Mouse (Mus musculus) left cerebral cortex, postnatal 14 days (tissue): ENCODE results near the gene Spink2. TPM values are rescaled to one million over a fixed set of nuclear protein-coding genes. Genes with fewer than 3 reads are reported as not detected.
A peak's percentile ranks its signal among the peaks of the same experiment; 100 is the strongest.
"Not testable (repeated sequence)": the region's sequence is repeated elsewhere in the genome, so short reads cannot be mapped to it uniquely, and the experiment has no call there.

ENCODE experiments used
- DNase-seq, 2 experiments: peaks; one replicate each; pipeline ENCODE4 v3.0.0; 2021 to 2022; ENCODE audit warnings: low spot score in 2 of 2, mixed read lengths in 1 of 2
- intact Hi-C: fragments of 180-260 bp; cut with DNase I; formaldehyde crosslinking; loops from one replicate; pipeline ENCODE4 v1.15.1; 2025
- total RNA-seq, 2 experiments: library from RNA; stranded (reverse); gene quantifications; 2 replicates each; pipeline ENCODE4 v1.2.3; 2021

Gene Spink2
- total RNA-seq, 2 experiments from 2014 or later = not detected

DNA sequence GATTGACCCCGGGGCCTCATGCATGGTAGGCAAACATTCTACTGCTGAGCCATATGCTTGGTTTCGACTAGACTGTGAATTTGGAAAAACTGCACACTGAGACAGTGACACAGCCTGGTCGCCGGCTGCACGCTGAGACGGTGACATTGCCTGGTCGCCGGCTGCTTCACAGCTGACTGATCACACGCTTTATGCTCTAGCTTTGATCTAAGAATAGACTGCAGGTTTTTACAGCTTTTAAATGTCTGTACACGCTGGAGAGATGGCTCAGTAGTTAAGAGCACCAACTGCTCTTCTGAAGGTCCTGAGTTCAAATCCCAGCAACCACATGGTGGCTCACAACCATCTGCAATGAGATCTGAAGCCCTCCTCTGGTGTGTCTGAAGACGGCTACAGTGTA, 5.1 kb downstream of the Spink2 start:
- intact Hi-C loops = no loop called here
- DNase-seq = peak in 1 of 2 experiments; percentile 12

DNA sequence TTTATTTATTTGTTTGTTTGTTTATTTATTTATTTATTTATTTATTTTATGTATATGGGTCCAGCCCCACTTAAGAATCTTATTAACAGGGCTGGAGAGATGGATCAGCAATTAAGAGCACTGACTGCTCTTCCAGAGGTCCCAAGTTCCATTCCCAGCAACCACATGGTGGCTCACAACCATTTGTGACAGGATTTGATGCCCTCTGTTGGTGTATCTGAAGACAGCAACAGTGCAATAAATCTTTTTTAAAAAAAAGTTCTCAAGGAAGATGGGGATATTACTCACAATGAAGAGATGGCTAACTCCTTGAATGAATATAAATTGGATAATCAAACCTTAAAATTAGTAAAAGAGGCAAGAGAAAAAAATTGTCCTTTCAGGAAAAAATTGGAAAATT, 9.0 kb downstream of the Spink2 start:
- DNase-seq = no peak
- intact Hi-C loops = no loop called here

DNA sequence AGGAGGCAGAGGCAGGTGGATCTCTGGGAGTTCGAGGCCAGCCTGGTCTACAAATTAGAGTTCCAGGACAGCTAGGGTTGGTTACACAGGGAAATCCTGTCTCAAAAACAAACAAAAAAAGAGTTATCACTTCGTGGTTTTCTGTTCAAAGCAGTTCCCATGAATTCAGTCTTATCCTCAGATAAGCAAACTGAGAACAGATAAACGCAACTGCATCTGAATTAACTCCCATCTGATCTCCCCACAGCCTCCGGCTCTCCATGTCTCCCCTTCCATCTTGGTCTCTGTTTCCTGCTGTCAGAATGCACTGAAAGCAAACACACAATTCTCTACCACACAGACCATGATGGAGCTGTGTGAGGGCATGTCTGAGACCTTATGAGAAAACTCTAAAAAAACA, 10.6 kb downstream of the Spink2 start:
- intact Hi-C loops = no loop called here
- no peak for DNase-seq

DNA sequence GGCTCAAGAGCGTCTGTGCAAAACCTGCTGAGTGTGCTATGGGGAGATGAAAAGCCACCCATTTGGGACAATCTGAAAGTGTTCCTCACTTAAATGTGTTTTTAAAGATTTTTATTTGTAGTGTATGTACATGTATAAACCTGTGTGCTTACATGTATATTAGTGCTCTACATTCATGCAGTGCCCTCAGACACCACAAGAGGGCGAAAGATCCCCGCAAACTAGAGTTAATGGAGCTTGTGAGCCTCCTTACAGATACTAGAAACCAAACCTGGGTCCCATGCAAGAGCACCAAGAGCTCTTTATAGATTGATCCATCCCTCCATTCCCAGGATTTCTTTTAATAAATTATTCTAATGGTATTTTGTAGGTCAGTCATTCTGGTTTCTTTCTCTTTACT, 17.3 kb downstream of the Spink2 start:
- intact Hi-C loops = no loop called here
- peak in 1 of 2 experiments; percentile 39 for DNase-seq

DNA sequence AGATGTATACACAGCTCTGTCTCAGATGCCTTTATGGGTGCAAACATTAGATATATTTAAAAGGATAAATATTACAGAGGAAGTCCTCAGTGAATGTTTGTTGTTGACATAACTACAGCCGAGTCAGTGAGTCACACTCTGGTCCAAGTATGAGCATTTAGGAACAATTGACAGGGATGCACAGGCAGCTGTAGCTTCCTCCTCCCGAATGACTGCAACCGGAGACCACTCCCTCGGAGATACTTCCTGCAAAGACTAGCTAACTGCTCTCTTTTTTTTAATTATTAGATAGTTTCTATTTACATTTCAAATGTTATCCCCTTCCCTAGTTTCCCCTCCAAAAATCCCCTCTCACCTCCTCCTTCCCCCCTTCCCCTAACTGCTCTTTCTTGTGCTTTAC, 18.0 kb downstream of the Spink2 start:
- DNase-seq = no peak
- intact Hi-C loops = no loop called here

DNA sequence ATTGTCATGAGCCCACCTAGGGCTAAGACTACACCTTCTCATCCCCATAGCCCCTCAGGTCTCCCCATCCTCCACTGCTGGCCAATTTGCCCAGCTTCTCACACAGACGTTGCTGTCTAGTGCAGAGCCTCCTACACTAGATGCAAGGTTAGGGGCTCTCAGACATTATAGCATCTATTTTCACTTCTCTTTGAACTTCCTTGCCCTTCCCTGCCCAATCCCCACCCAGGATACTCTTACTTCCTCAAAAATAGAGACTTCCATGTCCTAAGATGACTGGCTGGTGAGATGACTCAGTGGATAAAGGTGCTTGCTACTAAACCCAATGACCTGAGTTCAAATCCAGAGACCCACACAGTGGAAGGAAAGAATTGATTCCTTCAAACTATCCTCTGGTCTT, 19.6 kb downstream of the Spink2 start:
- DNase-seq = no peak
- intact Hi-C loops = no loop called here

DNA sequence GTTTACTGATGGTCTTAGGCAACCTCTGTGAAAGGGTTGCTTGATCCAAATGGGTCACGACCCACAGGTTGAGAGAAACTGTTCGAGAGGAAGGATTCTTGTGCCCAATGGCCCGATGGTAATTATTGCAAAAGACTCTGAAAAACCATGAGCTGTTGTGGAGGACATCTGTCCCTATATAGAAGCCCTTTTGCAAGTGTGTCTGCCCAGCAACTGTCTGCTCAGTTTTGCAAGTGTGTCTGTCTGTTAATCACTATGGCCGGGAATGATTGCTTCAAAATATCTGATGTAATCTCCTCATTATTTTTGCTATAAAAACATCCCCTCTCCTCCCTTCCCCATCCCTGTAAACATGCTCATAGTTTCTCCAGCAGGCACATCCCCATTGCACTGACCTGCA, 20.2 kb downstream of the Spink2 start:
- intact Hi-C loops = no loop called here
- no peak for DNase-seq

DNA sequence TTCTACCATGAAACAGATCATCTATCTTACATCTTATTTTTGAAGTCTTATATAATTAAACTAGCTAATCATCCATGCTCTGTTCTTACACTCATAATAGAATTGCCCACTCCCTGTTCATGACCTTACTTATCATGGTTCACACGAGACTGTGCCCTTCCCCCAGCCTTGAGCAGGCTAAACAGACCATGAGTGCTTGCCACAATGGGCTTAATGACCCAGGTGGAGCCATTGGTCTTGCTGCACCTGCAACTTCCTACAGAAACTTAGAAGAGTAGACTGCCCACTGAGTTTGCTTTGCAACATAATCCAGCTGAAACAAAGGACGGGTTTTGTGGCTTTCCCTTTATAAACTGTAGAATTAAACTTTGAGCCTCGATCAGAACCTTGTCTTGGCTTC, 22.5 kb downstream of the Spink2 start:
- DNase-seq = no peak
- intact Hi-C loops = no loop called here

DNA sequence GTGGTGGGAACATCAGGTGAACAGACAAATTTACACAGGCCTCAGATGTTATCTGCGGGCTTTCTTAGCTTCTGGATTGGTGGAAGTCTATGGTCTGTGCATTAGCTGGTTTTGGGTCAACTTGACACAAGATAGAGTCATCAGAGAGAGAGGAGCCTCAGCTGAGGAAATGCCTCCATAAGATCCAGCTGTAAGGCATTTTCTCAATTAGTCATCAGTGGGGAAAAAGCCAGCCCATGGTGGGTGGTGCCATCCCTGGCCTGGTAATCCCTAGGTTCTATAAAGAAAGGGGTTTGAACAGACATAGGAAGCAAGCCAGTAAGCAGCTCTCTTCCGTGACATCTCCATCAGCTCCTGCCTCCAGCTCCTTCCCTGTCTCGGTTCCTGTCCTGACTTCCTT, 25.9 kb downstream of the Spink2 start:
- DNase-seq = no peak
- intact Hi-C loops = no loop called here

DNA sequence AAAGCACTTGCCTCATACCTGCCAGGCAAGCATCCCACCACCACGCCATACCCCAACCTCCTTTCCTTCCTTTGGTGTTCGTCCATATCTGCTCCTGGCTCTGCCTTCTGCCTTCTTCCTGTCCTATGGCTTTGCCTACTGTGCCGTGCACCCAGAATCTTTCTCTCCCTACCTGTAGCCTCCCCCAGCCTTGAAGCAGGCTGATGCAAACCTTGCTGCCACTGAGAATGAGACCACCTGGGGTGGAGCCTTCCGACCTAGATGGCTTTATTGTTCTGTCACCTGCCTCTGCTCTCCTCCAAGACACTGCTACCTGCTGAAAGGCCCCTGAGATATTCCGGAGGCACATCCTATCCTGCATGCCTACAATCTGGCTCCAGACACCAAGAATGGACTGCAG, 27.4 kb downstream of the Spink2 start:
- intact Hi-C loops, DNase-seq: not testable (repeated sequence)

DNA sequence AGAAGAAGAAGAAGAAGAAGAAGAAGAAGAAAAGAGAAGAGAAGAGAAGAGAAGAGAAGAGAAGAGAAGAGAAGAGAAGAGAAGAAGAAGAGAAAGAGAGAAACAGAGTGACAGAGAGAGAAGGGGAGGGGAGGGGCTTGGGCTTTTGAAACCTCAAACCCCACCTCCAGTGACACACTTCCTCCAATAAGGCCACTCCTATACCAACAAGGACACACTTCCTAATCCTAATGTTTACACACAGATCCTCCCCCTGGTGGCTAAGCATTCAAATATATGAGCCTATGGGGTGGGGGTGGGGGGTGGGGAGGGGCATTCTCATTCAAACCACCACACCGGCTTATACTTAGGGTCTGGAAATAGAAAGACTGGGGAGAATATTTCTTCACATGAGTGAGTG, 27.9 kb downstream of the Spink2 start:
- no peak for DNase-seq
- intact Hi-C loops = no loop called here

DNA sequence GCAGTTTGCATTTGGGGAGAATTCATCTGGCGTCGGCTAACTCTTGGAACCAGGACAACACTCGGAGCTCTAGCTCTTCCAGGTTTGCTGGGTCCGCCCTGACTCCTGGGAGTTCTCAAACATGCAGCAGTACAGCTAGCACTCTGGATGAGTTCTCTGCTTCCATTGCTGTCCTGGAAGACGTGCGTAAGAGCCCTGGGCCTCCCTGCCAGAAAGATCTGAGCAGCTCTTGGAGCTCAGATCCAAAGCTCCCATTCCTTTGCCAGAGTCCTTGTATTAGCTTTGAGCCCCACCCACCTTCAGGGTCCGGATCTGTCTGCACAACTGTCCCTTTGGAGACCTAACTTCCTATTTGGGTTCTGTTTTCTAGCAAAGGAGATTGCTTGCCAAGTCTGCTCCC, 29.8 kb downstream of the Spink2 start:
- intact Hi-C loops = no loop called here

DNA sequence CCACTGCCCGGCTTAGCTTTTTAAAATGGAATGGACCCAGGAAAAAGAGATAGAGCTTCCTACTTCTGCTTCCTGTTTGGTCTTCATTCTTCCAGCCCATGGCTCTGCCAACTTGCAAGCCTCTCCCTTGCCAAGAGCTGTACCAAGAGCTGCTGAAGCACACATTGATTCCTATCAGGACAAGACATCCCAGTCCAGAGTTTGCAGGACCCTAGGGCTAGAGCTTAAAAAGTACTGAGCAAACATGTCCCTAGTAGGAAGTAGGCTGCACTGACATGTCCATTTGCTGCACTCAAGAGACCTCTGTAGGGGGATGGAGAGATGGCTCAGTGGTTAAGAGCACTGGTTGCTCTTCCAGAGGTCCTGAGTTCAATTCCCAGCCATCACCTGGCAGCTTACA, 32.3 kb downstream of the Spink2 start:
- intact Hi-C loops = no loop called here
- DNase-seq = no peak

More for the DNA sequence above, 29.8 kb downstream of the Spink2 start:
- DNase-seq = no peak

DNA sequence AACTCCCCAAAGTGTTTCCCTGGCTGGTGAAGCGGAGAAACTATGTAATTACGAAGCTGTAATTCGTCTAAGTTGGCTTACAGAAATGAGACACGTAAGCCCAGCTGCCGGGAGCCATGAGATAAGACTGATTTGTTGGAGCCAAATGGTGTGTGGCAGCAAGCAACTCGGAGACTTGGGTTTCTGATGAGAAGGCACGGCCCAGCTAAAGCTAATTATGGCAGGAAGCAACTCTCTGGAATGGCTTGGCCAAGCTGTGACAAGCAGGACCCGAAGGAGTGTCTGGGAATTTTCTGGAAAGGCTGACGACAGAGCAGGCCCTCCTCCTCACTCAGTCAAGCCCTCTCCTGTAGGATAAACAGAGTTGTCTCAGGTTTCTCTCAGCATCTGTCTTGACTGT, 33.3 kb downstream of the Spink2 start:
- DNase-seq = no peak
- intact Hi-C loops = no loop called here

DNA sequence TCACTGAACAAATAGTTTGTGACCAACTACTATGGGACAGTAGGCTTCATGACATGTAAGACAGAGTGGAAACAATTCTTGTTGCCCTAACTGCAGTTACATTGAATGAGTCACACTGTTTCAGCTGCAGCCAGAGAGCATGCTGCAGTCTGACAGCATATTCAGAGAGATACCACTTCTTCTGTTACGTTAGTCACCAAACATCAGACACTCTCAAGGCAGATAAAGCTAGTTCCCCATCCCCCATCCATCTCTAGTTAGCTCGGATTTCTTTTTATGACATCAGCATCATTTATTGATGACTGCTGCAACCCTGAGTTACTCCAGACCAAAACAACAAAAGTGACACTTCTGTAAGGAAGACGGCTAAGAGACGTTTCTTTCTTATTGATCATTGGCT, 36.5 kb downstream of the Spink2 start:
- DNase-seq = no peak
- intact Hi-C loops = no loop called here

DNA sequence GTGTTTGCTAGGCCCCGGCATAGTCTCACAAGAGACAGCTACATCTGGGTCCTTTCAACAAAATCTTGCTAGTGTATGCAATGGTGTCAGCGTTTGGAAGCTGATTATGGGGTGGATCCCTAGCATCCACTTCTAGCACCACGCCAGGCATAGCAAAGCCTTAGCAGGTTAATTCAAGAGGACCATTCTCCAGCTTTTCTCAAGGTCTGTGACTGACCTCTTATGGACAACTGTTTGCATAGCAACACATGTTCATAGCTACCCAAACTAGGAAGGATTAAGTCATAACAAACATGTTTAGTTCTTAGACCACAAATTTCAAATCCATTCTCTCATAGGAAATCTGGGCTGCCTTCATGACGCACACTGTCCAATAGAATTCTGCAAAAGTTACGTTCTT, 40.7 kb downstream of the Spink2 start:
- peak; percentile 34 to 36 for DNase-seq

DNA sequence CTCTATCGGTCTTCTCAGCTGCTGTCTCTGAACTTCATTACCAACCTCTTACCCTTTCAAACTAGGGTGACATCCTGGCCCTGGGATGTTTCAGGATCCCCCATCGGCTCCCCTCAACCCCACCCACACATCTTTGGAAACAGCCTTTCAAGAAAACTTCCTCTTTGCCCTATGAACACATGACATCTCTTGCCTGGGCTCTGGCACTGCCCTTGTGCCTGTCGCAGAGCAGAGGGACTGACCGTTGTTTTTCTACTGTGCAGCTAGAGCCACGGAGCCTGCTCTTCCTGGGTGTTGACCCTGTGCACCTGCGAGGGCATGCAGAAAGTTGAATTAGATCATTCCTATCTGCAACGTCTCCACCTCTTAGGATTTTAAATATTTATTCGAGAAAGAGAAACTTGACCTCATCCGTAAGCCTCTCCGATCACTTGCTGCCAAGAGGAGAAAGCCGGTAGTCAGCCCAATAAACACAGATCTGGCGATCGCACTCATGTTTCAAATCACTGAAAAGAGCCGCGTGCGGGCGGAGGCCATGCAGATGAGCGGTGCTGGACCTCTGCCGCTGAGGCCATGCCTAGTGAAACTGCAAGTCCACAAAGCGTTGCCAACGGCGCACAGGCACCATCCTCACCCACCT, 43.8 kb downstream of the Spink2 start:
- DNase-seq = no peak
- intact Hi-C loops = loop anchor here (5.0 kb wide), 1 partner anchor 170 kb away; no protein-coding TSS in a partner anchor

More for the DNA sequence above, 40.7 kb downstream of the Spink2 start:
- intact Hi-C loops = no loop called here

DNA sequence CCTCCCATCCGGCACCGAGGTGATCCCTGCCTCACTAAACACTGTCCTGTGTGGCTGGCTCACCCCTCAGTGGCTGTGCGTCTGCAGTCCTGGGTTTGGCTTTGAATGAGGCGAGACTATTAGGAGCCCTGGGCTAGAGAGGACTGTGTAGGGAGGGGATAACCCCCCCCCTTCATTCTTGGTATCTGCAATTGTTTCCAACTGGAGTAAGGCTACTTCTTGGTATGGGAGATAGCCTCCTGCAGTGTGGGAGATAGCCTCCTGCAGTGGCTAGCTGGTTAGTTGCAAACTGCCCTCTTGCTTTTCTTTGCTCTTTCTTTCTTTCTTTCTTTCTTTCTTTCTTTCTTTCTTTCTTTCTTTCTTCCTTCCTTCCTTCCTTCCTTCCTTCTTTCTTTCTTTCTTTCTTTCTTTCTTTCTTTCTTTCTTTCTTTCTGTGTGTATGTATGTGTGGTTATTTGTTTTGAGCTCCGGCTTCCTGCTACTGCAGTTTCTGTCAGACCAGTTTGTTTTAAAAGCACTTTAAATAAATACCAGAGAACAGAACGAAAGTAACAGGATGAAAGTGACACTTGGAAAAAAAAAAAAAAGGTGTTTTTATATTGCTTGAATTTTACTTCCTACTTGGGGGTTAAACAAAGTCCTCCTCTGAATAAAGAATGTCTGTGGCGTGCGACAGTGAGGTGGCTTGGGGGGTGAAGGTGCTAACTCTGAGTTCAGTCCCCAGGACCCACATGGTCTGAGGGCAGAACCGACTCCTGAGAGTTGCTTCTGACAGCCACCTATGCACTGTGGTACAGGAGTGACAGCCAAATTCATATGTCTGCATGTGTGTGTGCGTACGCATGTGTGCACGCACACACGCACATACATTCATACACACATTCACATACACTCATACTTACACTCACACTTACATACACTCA, 45.3 kb downstream of the Spink2 start:
- no peak for DNase-seq
- intact Hi-C loops = loop anchor here (5.0 kb wide), 1 partner anchor 169 kb away; no protein-coding TSS in a partner anchor

DNA sequence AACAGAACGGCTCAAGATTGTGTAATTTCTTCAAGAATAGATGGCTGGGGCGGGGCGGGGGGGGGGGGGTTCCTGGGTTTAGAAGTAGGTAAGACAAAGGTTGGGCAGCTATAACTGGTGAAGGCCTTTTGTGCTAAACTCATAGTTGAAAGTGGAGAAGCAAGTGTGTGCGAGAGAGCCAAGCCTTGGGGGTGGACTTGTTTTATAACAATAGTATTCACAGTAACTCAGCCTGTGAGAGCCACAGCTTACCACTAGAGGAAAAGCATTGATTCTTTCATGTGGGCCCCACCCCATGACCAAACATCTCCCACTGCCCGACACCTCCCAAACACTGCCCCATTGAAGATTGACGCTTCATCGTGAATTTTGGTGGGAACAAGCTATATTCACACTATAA, 47.7 kb downstream of the Spink2 start:
- intact Hi-C loops = no loop called here

DNA sequence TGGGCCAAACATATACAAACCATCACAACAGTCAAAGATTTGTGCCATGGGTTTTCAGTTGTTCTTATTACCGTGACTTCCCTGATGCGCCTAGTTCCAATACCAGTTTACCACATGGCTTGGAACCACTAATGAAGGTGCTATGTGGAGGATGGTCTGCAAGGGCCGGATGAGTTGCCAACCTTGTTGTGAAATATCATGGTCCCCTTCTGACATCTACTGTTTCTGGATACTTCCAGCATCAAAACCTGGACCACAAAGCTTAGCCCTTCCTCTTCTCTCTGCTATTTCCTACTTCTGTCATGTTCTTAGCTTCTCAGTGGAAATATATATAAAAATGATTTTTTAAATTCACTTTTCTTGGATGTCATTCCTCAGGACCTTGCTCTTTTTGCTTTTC, 48.7 kb downstream of the Spink2 start:
- no peak for DNase-seq
- intact Hi-C loops = no loop called here

More for the DNA sequence above, 47.7 kb downstream of the Spink2 start:
- DNase-seq = no peak
